Mouse (Mus musculus) cortical plate, adult 2 months (tissue): ENCODE measurements at regions not wholly inside any gene's neighbourhood (a gene's known extent, or its start where the extent isn't known, plus 50 kb on each side); places are given as distances from the start of the nearest gene placed in this dataset.

Experiments
- CTCF ChIP-seq: fragments of 200-500 bp; IDR thresholded peaks from 2 replicates; pipeline ENCODE4 v1.5.1; 2011; ENCODE audit warnings: mild to moderate bottlenecking, control low read depth, low read length; ENCODE audit not compliant: insufficient read depth; ENCODE audit errors: extremely low read depth
- POLR2A ChIP-seq: fragments of 200-500 bp; IDR thresholded peaks from 2 replicates; pipeline ENCODE4 v1.6.1; 2011; ENCODE audit warnings: mild to moderate bottlenecking, low read length, control low read depth; ENCODE audit not compliant: insufficient read depth; ENCODE audit errors: extremely low read depth

DNA sequence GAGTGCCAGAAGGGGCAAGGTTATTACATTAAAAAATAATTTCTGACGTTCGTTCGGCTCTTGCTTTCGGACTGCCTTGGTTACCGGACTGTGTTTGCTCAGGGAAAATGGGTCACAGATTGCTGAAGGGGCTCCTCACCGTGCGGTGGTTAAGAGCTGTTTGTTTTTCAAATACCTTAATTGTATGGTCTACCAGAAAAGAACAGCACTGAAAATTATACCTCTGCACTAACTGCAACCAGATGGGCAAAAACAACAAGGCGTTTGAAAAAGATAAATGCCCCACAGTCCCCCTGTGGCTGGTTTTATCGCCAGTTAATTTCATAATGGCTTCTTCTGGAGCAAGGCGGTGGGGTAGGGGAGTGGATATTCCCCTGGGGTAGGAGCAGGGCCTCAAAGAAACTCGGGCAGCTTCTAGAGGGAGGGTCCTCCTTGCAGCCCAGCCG lies 236.2 kb upstream of the Tnp1 start:
- TF ChIP-seq POLR2A = no peak
- no peak for TF ChIP-seq CTCF
